Mouse (Mus musculus): ENCODE results near the gene Grm5.

The Grm5 gene

GRCm38 (mm10) chr7:87925956-87926355 lies 342.0 kb downstream of the Grm5 start:
- DNase-seq = no peak

- no peak for DNase-seq
Observed at GRCm38 (mm10) chr7:87937415-87937814, 353.4 kb downstream of the Grm5 start.

- DNase-seq = no peak
Observed at GRCm38 (mm10) chr7:87938265-87938664, 354.3 kb downstream of the Grm5 start.

- no peak for DNase-seq
Observed at GRCm38 (mm10) chr7:87950205-87950604, 366.2 kb downstream of the Grm5 start.

GRCm38 (mm10) chr7:87973216-87973615 lies 389.2 kb downstream of the Grm5 start:
- DNase-seq = no peak

GRCm38 (mm10) chr7:87975041-87975440 lies 391.1 kb downstream of the Grm5 start:
- DNase-seq = no peak

GRCm38 (mm10) chr7:87983494-87983893 lies 399.5 kb downstream of the Grm5 start:
- no peak for DNase-seq

- peak in 1 of 2 experiments; percentile 28 for DNase-seq
Observed at GRCm38 (mm10) chr7:88014451-88014850, 430.5 kb downstream of the Grm5 start.

GRCm38 (mm10) chr7:88027411-88028132 lies 443.6 kb downstream of the Grm5 start:
- peak in 1 of 2 experiments; percentile 32 for DNase-seq

- DNase-seq = no peak
Observed at GRCm38 (mm10) chr7:88047366-88047765, 463.4 kb downstream of the Grm5 start.

GRCm38 (mm10) chr7:88054224-88054938 lies 470.4 kb downstream of the Grm5 start:
- no peak for DNase-seq

GRCm38 (mm10) chr7:88056438-88056837 lies 472.5 kb downstream of the Grm5 start:
- DNase-seq = no peak

GRCm38 (mm10) chr7:88091115-88091514 lies 507.1 kb downstream of the Grm5 start:
- DNase-seq = no peak

GRCm38 (mm10) chr7:88096536-88097107 lies 512.7 kb downstream of the Grm5 start:
- no peak for DNase-seq

GRCm38 (mm10) chr7:88097715-88098114 lies 513.7 kb downstream of the Grm5 start:
- peak; percentile 51 to 76 for DNase-seq

- no peak for DNase-seq
Observed at GRCm38 (mm10) chr7:88116724-88117409, 532.9 kb downstream of the Grm5 start.

GRCm38 (mm10) chr7:88128080-88128848 lies 544.3 kb downstream of the Grm5 start:
- DNase-seq = no peak

- no peak for DNase-seq
Observed at GRCm38 (mm10) chr7:88129536-88130487, 545.8 kb downstream of the Grm5 start.

GRCm38 (mm10) chr7:88130488-88130849 lies 546.5 kb downstream of the Grm5 start:
- DNase-seq = peak in 1 of 2 experiments; percentile 25

GRCm38 (mm10) chr7:88159542-88160241 lies 575.7 kb downstream of the Grm5 start:
- DNase-seq = no peak

- DNase-seq = no peak
Observed at GRCm38 (mm10) chr7:88161586-88161985, 577.6 kb downstream of the Grm5 start.

Data from kidney, postnatal 25 days (tissue).